Mouse (Mus musculus) heart, adult 2 months (tissue): ENCODE measurements at regions not wholly inside any gene's neighbourhood (a gene's known extent, or its start where the extent isn't known, plus 50 kb on each side); places are given as distances from the start of the nearest gene placed in this dataset.

Source experiments
- DNase-seq, 2 experiments: peaks; one replicate each; pipeline ENCODE4 v3.0.0; 2021
- H3K27ac ChIP-seq: fragments of 200-600 bp; 2 replicates; pipeline ENCODE4 v1.8.1; 2022
- H3K27me3 ChIP-seq: fragments of 200-500 bp; 2 replicates; pipeline ENCODE4 v1.6.1; 2012; ENCODE audit warnings: mild to moderate bottlenecking, low read length, inconsistent platforms, mixed read lengths; ENCODE audit not compliant: control insufficient read depth, insufficient read depth
- H3K36me3 ChIP-seq: fragments of 200-500 bp; 2 replicates; pipeline ENCODE4 v1.6.1; 2012; ENCODE audit warnings: low read length, inconsistent platforms; ENCODE audit not compliant: control insufficient read depth, insufficient read depth
- H3K4me1 ChIP-seq: fragments of 200-500 bp; 2 replicates; pipeline ENCODE4 v1.6.1; 2011; ENCODE audit warnings: low read length; ENCODE audit not compliant: control insufficient read depth, insufficient read depth
- H3K4me3 ChIP-seq: fragments of 200-600 bp; 2 replicates; pipeline ENCODE4 v1.8.1; 2022
- H3K79me2 ChIP-seq: fragments of 200-500 bp; replicated peaks from 2 replicates; pipeline ENCODE4 v1.6.1; 2012; ENCODE audit warnings: mild to moderate bottlenecking, inconsistent platforms, low read length, moderate library complexity, mixed read lengths; ENCODE audit not compliant: control insufficient read depth, insufficient read depth
- H3K9ac ChIP-seq: fragments of 200-500 bp; 2 replicates; pipeline ENCODE4 v1.6.1; 2012; ENCODE audit warnings: low read depth, mild to moderate bottlenecking, control low read depth, inconsistent platforms, low read length, mixed read lengths
- CTCF ChIP-seq: fragments of 200-600 bp; IDR thresholded peaks from 2 replicates; pipeline ENCODE4 v1.8.1; 2022; ENCODE audit warnings: antibody characterized with exemption, mild to moderate bottlenecking, moderate library complexity
- EP300 ChIP-seq: fragments of 200-500 bp; IDR thresholded peaks from 2 replicates; pipeline ENCODE4 v1.6.1; 2011; ENCODE audit warnings: low read depth, low read length, control low read depth; ENCODE audit not compliant: insufficient read depth
- POLR2A ChIP-seq: fragments of 200-500 bp; IDR thresholded peaks from 2 replicates; pipeline ENCODE4 v1.6.1; 2011; ENCODE audit warnings: mild to moderate bottlenecking, low read depth, low read length, control low read depth; ENCODE audit not compliant: insufficient read depth
- WGBS: fragments of 180-500 bp; shearing (Covaris S2); methylation state at CpG from one replicate; pipeline ENCODE4 v1.1.7; 2018; 5-methylcytosine and 5-hydroxymethylcytosine counted together
- intact Hi-C: fragments of 180-260 bp; cut with DNase I; formaldehyde crosslinking; loops from one replicate; pipeline ENCODE4 v1.15.1; 2025

DNA sequence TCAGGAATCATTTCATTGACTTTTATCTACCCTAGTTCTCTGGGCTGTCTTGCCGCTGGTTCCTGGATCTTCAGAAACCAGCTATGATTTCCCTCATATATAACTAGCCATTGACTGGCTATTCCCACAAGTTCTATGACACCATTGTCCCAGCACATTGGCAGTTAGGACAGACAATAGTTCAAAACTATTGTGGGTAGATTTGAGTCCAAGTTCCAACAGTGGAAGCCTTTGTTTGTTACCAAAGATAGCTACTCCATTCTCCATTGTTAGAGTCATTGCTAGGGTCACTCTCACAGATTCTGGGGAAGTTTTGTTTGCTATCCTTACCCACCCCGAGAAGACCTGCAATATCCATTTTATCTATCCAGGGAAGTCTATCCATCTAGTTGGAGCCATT is 229.1 kb downstream of the Lrriq3 start:
- intact Hi-C loops, result no loop called here
- Histone ChIP-seq H3K9ac (no peak overlapping the region), H3K4me1 (no peaks in the 10 kb centered on the region), H3K4me3 (no peak overlapping the region), H3K79me2 (no peaks in the 10 kb centered on the region), H3K27me3 (no peaks in the 10 kb centered on the region), H3K27ac (no peak overlapping the region), H3K36me3 (no peaks in the 10 kb centered on the region)
- no peak for DNase-seq
- 76% methylated on average over 2 of the region's 2 CpGs for WGBS
- TF ChIP-seq POLR2A, result no peak
- no peak for TF ChIP-seq EP300
- no peak for TF ChIP-seq CTCF

DNA sequence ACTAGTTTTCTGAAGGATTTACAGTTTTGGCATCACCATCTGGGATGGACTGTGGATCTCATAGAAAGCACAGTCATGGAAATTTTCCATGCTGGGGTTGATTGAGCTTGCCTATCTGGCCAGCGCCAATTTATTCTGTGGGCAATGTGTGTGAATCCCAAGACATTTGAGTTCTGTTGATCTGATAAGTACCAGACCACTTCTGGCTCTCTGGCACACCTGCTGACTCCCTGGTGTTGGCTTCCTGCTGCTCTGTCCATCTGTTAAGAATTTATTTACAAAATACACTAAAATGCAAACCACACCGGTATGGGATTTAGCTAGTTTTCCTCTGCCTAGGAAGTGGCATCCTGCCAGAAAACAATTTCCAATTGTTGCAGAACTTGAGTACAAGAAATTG is 236.5 kb downstream of the Lrriq3 start:
- no peak for DNase-seq
- 60% methylated on average over 2 of the region's 2 CpGs for WGBS
- Histone ChIP-seq H3K36me3 (no peaks in the 10 kb centered on the region), H3K9ac (no peak overlapping the region), H3K27ac (no peak overlapping the region), H3K4me3 (no peak overlapping the region), H3K79me2 (no peaks in the 10 kb centered on the region), H3K4me1 (no peaks in the 10 kb centered on the region), H3K27me3 (no peaks in the 10 kb centered on the region)
- intact Hi-C loops, result no loop called here
- TF ChIP-seq POLR2A, result no peak

- Histone ChIP-seq H3K27me3 (no peaks in the 10 kb centered on the region), H3K9ac (no peak overlapping the region), H3K79me2 (no peaks in the 10 kb centered on the region), H3K4me1 (no peaks in the 10 kb centered on the region), H3K4me3 (no peak overlapping the region), H3K36me3 (no peaks in the 10 kb centered on the region), H3K27ac (no peak overlapping the region)
- DNase-seq, result no peak
- intact Hi-C loops, result no loop called here
- TF ChIP-seq POLR2A (no peak), EP300 (no peak), CTCF (no peak)
- WGBS, result 72% methylated on average over 1 of the region's 1 CpGs
These were observed 256.0 kb downstream of the Lrriq3 start for GRCm38 (mm10) chr3:155349185-155349584.

DNA sequence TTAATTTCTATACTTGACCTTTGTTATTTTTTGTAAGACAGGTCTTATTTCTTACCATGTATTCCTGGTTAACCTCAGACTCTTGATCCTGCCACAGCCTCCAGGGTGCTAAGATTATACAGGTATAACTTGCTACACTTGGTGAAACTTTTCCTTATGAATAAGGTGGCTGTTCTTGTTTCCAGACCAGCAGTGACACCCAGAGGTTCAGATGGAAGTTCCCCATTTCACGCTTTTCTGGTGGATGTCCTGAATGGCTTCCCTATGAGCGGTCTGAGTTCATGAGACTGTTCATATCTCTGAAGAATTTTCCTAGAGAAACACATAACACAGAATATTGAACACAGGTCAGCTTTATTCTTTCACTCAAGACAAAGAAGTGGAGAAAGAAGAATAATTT is 258.4 kb downstream of the Lrriq3 start:
- no peak for DNase-seq
- peak; percentile 36 for TF ChIP-seq CTCF
- TF ChIP-seq POLR2A, result no peak
- H3K4me1 ChIP-seq, result no peaks in the 10 kb centered on the region
- 56% methylated on average over 2 of the region's 2 CpGs for WGBS
- H3K4me3 ChIP-seq, result no peak overlapping the region
- no peaks in the 10 kb centered on the region for H3K79me2 ChIP-seq
- intact Hi-C loops, result no loop called here
- no peaks in the 10 kb centered on the region for H3K36me3 ChIP-seq
- H3K9ac ChIP-seq, result no peak overlapping the region
- H3K27ac ChIP-seq, result no peak overlapping the region
- H3K27me3 ChIP-seq, result no peaks in the 10 kb centered on the region

GRCm38 (mm10) chr3:155352277-155352802 is 259.1 kb downstream of the Lrriq3 start:
- H3K36me3 ChIP-seq, result no peaks in the 10 kb centered on the region
- no peak overlapping the region for H3K4me3 ChIP-seq
- DNase-seq, result peak in 1 of 2 experiments; percentile 13
- H3K4me1 ChIP-seq, result no peaks in the 10 kb centered on the region
- no peaks in the 10 kb centered on the region for H3K27me3 ChIP-seq
- WGBS, result 53% methylated on average over 2 of the region's 2 CpGs
- no peak overlapping the region for H3K27ac ChIP-seq
- intact Hi-C loops, result no loop called here
- no peaks in the 10 kb centered on the region for H3K79me2 ChIP-seq
- TF ChIP-seq EP300 (no peak), POLR2A (no peak), CTCF (no peak)
- H3K9ac ChIP-seq, result no peak overlapping the region

DNA sequence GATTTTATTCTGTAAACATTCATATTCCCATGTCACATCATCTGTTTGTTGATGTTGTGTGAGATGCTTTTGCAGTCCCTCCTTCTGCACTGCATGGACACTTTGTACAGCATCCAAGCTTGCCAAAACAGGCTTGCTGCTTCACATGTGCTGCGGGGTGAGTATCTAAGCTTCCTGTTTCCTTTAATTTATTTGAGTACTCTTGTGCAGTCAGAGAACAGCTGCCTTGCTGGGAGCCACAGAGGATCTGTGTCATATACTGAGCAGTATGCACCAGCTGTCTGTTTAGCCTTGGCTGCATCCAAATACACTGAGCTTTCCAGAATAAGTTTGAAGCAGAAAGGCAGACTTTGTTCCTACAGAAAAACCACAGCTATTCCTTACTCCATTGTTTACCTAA is 267.2 kb downstream of the Lrriq3 start:
- TF ChIP-seq CTCF (no peak), POLR2A (no peak), EP300 (no peak)
- Histone ChIP-seq H3K9ac (no peak overlapping the region), H3K4me1 (no peaks in the 10 kb centered on the region), H3K27ac (no peak overlapping the region), H3K79me2 (no peaks in the 10 kb centered on the region), H3K27me3 (no peaks in the 10 kb centered on the region), H3K36me3 (no peaks in the 10 kb centered on the region), H3K4me3 (no peak overlapping the region)
- 43% methylated on average over 1 of the region's 1 CpGs for WGBS
- intact Hi-C loops, result no loop called here
- DNase-seq, result no peak

- no peak for DNase-seq
- H3K9ac ChIP-seq, result no peak overlapping the region
- TF ChIP-seq POLR2A (no peak), EP300 (no peak), CTCF (no peak)
- intact Hi-C loops, result no loop called here
- H3K4me1 ChIP-seq, result no peaks in the 10 kb centered on the region
- no peak overlapping the region for H3K27ac ChIP-seq
- H3K79me2 ChIP-seq, result no peaks in the 10 kb centered on the region
- no peak overlapping the region for H3K4me3 ChIP-seq
- no peaks in the 10 kb centered on the region for H3K36me3 ChIP-seq
- H3K27me3 ChIP-seq, result no peaks in the 10 kb centered on the region
These were observed 277.5 kb downstream of the Lrriq3 start for GRCm38 (mm10) chr3:155370716-155371115.
